Mouse (Mus musculus): ENCODE measurements at regions not wholly inside any gene's neighbourhood (a gene's known extent, or its start where the extent isn't known, plus 50 kb on each side); places are given as distances from the start of the nearest gene placed in this dataset.

DNA sequence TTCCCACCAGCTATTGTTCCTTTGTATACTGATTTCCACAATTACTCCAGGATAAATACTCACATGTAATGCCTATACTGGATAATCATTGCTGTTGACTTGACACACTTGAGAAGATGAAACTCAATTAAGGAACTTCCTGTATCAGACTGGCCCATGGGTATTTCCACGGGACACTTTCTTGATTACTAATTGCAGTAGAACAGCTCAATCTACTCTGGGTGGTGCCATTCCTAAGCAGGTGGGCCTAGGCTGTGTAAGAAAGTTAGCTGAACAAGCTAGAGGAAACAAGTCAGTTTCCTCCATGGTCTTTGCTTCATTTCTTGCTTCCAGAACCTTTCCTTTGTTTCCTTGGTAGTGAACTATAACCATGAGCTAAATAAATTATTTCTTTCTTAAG lies 191.0 kb upstream of the Tpk1 start:
- TF ChIP-seq CTCF (IDR thresholded peaks at IDR 0.05; ENCODE audit: low read depth) (no peak), EP300 (optimal IDR thresholded peaks at IDR 0.05) (no peak)

Measured in stomach, postnatal 0 days (tissue).